ENCODE assay signal across 9 mouse cellular contexts in genomic region chr3:127446173-127446572, GRCm38 (mm10). TPM values are rescaled to one million over a fixed set of nuclear protein-coding genes. Genes with fewer than 3 reads are reported as not detected.
DNase-seq lines count a peak whose midpoint lies in the region; TF ChIP-seq lines count a peak whose summit lies in the region.
"Had no signal": no experiment of that assay in that cellular context is flagged by ENCODE, and none has a peak within 500 bp of the region (broad histone marks: within the 10 kb centered on the region; RNA-seq: fewer than 3 reads in every experiment).

No protein-coding gene starts in this region.

- H3K4me3 ChIP-seq in bone marrow macrophage, adult 2 months (ENCODE audit: insufficient read depth, low read length) = no peak overlapping the region
- no peak overlapping the region for H3K4me3 ChIP-seq in forebrain, embryonic 10.5 days
- H3K4me3 ChIP-seq: limb, embryonic 13.5 days had no signal

- no peaks in the 10 kb centered on the region for H3K9me3 ChIP-seq in forebrain, embryonic 10.5 days
- H3K9me3 ChIP-seq: limb, embryonic 13.5 days had no signal

- WGBS in forebrain, embryonic 10.5 days = 54% methylated on average over 5 of the region's 5 CpGs

- TF ChIP-seq CTCF in bone marrow macrophage, adult 2 months (IDR thresholded peaks at IDR 0.05; ENCODE audit: low read depth, low read length) = peak; percentile 54

- DNase-seq in MN1 (ENCODE audit: low spot score) = peak; percentile 19
- DNase-seq in forebrain, embryonic 10.5 days (ENCODE audit: extremely low spot score, low spot score) = peak; percentile 67
- DNase-seq in heart, postnatal 36 days = peak; percentile 53 to 67
- peak; percentile 43 for DNase-seq in left cerebral cortex, adult 11 months (ENCODE audit: low spot score)
- peak; percentile 27 to 41 for DNase-seq in lung, postnatal 4 days
- peak; percentile 76 to 77 for DNase-seq in right cerebral cortex, adult 2 months (ENCODE audit: low spot score in 2 of 2)
- DNase-seq in spleen, postnatal 36 days (ENCODE audit: low spot score in 2 of 2) = no peak

- TF ChIP-seq POLR2A in bone marrow macrophage, adult 2 months (IDR thresholded peaks at IDR 0.05; ENCODE audit: borderline replicate concordance, low read depth, low read length) = no peak

- no peaks in the 10 kb centered on the region for H3K4me1 ChIP-seq in bone marrow macrophage, adult 2 months (ENCODE audit: control insufficient read depth, insufficient read depth, low read length)
- no peaks in the 10 kb centered on the region for H3K4me1 ChIP-seq in forebrain, embryonic 10.5 days
- H3K4me1 ChIP-seq: limb, embryonic 13.5 days had no signal

- intact Hi-C loops in heart, postnatal 36 days (cut with DNase I) = loop anchor here (2.0 to 5.0 kb wide), 2 partner anchors 123 to 264 kb away; no protein-coding TSS in a partner anchor

- no peak overlapping the region for H3K27ac ChIP-seq in bone marrow macrophage, adult 2 months (ENCODE audit: insufficient read depth, low read depth, low read length)
- H3K27ac ChIP-seq in forebrain, embryonic 10.5 days = no peak overlapping the region
- H3K27ac ChIP-seq: limb, embryonic 13.5 days had no signal

- H3K27me3 ChIP-seq in forebrain, embryonic 10.5 days (ENCODE audit: poor library complexity, severe bottlenecking) = no peaks in the 10 kb centered on the region
- H3K27me3 ChIP-seq: limb, embryonic 13.5 days had no signal

- no peaks in the 10 kb centered on the region for H3K36me3 ChIP-seq in forebrain, embryonic 10.5 days (replicated peaks)
- H3K36me3 ChIP-seq: limb, embryonic 13.5 days had no signal

RNA-seq across cellular contexts. Expression of gene Ank2, which starts 53.0 kb away (rescaled TPM):
- polyA plus RNA-seq in bone marrow macrophage, adult 2 months (2012; ENCODE audit: insufficient read depth, insufficient read length, missing spikeins) = 0.75 and 1.4 TPM in 2 replicates
- 32.2 and 36.3 TPM in 2 replicates for polyA plus RNA-seq in forebrain, embryonic 10.5 days (2016; fragmentation: Nextera tagmentation; extraction: Ambion mirVana)
- total RNA-seq in heart, postnatal 36 days (2021) = 100 to 1,000 TPM; 334 to 351 TPM

Comparison
In these comparisons a context has a peak if more than half of its experiments do, and no peak if none do; other contexts are left out.
1. DNase-seq: peak in MN1 (single experiment), forebrain, embryonic 10.5 days (single experiment), heart, postnatal 36 days (2 of 2), left cerebral cortex, adult 11 months (single experiment), lung, postnatal 4 days (2 of 2) and right cerebral cortex, adult 2 months (2 of 2); none in spleen, postnatal 36 days (0 of 2).
2. RNA of gene Ank2, which starts 53.0 kb away (polyA plus RNA-seq): 32.2 to 36.3 TPM in forebrain, embryonic 10.5 days; 0.75 to 1.4 TPM in bone marrow macrophage, adult 2 months; every median in the first group is over 10 times any median in the second.